Mouse (Mus musculus) kidney, adult 18-20 months (tissue): ENCODE measurements around the gene Kremen1.

Experiments
- DNase-seq: peaks from one replicate; pipeline ENCODE4 v3.0.0; 2021

The Kremen1 gene

DNA sequence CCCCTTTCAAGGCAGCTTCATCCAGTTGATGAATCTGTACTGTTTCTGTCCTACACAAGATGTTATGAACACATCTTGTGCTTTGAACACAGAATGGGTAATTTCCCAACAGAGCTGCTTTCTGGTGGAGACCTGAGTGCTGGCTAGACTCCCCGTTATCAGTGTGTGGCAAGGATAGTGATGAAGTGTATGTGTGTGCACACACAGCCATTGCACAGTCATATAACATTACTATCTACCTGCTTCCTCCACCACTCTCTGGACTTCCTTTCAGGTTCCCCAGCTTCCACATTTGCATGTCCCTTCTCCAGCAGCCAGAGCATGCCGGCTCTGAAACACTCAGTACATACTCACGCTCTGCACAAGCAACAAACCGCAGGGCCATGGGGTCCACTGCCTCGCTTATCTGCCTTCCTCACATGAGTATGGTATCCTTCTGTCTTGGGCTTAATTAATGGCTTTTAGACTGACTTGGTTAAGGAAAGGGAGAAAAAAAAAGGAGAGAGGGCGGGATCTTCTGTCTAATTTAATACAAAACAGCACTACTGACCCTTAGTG, 46.8 kb downstream of the Kremen1 start:
- no peak for DNase-seq

DNA sequence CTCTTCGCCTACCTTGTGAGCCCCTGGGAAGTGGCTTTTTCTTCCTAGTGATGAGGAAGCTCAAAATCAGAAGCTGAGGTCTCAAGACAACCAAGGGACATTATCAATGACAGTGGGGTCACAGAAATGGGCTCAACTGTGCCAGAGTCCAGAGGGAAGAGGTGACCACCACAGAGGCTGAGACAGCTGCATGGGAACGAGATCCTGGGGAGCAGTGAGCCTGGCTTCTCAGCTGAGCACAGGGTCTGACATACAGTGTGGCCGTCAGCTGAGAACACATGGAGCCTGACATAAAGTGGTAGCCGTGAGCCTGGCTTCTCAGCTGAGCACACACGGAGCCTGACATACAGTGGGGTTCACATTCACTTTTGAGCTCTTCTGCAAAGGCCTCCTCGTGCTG, 58.3 kb downstream of the Kremen1 start:
- no peak for DNase-seq

DNA sequence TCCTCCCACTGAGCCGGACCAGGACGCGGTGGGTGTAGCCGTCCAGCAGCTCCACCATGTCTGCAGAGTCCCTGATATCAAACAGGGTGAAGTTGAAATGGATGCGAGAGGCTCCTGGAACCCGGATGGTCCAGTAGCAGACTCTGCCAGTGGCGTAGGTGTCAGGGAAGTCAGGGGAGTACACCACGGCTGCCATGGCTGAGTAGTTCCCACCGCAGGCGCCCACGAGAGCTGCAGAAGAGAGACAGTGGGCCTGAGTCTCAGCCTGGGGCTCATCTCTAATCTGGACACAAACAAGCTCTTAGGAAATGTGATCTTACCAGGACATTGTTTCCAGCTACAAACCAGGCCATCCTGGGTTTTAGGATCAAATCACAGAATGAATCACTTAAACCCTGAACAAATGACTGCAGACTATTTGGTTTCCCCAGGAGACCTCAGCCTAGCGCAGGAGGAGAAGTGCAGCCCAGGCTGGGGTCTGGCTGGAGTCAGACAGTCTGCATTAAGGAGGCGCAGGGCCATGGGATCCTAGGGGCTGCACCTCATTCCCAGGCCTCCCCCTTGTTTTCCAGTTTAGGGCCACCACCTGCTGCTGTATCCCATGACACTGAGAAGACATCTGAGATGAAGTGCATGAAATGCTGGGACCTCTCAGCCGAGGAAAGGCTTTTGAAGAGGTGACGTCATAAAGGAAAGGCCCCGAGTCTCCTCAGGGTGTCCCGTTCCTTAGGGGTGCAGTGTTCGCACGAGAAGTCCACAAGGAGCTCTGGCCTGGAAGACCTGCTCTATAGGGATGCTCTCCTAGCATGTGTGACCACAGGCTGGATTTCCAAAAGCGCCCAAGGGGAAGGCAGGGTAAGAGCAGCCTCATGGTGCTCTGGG, 59.3 kb downstream of the Kremen1 start:
- no peak for DNase-seq

DNA sequence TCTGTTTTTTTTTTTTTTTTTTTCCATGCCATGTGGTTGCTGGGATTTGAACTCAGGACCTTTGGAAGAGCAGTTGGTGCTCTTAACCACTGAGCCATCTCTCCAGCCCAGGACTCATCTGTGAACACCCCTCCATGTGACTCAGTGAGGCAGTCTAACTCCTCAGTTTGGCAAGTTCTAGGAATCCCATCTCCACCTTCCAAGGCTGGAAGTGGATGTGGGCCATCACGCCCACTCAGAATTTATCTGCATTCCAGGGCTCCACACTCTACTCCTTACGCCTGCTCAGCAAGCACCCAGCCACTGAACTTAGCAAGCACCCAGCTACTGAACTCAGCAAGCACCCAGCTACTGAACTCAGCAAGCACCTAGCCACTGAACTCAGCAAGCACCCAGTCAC, 61.5 kb downstream of the Kremen1 start:
- no peak for DNase-seq

DNA sequence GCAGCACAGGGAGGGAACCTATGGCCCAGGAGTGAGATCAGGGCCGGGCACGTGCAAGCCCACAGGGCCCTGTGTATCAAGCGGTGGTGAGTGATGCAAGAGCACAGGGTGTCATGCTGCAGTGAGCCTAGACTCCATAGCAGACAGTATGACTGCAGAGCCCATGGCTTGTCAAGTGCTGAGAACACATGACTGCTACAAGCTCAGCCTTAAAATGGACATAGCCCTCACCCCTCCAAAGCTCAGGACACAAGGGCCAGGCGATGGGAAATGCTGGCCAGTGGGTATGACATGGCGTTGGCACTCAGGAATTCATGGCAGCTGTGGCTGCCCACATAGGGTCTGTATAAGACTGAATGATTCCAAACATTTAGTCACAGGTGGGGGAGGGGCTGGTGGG, 64.3 kb downstream of the Kremen1 start:
- no peak for DNase-seq

DNA sequence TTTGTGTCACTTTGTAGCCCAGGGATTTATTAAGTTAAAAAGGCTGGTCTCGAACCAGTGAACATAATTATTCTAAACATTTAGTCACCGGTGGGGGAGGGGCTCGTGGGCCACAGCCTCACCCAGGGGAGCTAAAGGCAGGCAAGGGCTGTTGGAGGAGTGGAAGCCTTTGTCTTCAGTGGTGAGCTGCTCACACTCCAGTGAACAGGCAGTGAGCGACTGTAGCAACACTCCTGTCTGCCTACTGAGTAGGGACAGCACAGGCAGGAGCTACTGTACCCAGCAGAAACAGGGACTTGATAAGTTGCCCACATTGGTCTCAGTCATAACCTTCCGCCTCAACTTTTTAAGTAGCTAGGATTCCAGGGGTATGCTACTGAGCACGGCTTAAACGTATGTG, 64.8 kb downstream of the Kremen1 start:
- no peak for DNase-seq

DNA sequence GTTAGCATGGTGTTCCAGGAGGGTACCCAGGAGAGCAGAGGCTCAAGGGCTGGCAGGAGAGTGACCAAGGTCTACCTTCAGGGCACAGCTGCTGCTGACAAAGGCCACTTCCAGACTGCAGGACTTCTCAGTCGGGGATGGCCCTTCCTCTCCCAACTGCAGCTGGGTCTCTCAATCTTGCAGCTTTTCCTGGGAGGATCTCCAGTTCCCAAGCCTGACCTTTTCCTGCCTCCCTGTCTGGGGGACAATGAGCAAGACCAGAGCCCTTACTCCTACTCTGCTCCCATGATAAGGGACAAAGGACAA, 67.8 kb downstream of the Kremen1 start:
- no peak for DNase-seq

DNA sequence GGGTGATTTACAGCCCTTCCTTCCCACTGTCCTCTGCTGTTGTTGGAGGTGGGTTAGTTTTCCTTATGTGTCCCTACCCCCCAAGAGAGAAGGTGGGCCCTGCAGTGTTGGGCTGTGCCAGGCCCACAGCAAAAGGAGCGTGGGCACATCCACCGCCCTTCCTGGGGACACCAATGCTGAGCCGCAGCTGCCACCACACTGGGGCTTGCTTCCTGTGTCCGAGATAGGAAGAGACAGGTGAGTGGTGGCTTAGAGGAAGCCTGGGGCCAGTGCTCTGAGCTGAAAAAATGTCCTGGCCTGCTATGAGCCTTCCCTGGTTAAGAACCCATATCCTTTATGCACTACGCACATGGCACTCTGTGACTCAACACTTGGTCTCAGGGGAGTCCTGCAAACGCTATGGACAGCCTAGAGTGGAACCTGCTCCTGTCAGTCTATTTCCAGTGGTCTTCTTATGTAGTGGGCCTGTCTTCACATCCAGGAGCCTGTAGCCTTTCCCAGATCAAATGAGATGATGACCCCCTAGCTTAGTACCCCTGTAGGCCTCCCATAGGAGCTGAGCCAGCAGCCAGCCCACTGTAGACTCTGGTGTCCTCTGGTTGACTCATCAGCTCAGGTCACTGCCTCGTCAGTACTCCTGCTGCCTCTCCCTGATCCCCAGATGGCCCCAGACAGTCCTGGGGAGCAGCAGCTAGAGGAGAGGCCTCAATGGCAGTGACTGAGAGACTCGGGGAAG, 68.3 kb downstream of the Kremen1 start:
- DNase-seq: no peak

DNA sequence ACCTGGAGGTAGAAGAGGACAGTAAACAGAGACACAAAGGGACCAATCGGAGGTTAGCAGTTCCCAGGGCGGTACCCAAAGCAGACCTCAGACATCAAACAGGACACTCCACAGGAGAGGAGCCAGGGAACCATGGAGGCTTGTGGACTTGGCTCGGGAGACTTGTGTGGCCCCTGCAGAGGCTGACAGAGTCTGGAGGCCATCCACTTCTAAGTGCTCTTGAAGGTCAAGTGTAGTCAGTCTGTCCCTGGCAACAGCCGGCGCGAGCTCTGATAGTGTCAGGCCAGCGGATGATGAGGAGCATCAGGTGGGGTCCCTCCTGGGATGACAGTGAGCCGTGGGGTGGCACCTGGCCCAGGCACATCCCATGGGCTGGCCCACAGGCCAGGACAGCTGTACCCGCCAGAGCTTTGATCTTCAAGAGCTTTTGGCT, 69.3 kb downstream of the Kremen1 start:
- no peak for DNase-seq

DNA sequence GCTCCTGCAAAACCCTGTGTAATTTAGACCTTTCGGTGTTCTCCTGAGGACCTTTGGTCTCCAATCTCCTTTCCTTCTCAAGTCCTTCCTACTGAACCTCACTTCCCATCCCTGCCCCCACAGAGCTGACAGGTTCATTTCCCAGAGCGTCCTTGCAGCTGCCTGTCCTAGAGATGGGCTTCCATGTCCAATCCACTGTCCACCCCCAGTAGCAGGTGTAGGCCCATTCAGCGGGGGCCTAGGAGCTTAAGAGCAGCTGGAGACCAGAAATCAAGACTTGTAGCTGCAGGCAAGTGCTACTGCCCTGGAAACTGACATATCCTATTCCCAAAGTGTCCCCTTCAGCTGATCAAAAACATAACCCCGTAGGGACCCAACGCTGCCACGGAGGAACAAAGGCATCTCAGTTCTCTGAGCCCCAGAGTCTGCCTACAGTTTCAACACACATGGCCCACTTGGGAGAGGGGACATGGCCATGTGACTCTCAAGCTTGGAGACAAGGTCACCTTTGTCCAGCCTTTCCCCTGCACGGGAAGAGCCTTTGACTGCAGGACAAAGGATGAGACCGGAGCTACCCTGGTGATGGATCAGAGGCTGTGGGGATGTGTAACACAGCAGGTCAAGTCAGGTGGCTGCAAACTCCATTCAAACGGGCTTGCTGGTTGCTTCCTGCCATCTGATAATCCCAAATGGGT, 72.0 kb downstream of the Kremen1 start:
- DNase-seq: no peak

DNA sequence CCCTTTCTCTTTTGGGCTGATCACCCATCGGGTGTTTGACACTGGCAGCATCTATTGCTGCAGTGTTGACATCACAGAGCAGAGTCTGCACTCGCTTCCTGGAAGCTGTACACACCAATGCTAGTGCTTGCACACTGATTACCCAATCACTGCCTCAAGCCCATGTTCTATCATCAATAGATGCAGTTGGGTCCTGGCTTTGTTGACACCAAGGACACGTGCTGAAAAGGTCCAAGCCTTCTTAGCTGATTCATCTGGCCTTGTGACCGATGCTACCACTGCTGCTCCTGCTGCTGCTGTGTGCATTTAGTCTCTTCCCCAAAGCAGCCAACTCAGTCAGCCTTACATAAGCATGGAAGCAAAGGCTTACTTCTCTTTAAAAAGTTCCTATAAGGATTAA, 73.2 kb downstream of the Kremen1 start:
- no peak for DNase-seq

DNA sequence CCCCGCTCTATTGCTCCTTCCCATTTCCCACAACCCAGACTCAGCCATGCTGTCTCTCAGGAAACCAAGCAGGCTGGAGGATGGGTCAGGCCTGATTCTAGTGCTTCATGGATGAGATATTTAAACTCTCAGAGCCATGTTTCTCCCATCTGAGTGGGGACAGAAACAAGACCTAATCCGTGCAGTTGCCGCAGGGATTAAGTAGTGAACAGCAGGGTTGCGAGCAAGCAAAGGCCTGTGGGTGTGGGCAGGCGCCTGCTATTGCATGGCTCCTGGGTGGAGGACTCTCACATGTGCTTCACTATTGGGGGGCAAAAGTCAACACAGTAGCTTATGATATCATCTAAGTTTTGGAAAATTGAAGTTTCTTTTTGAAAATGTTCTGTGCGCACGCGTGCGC, 76.5 kb downstream of the Kremen1 start:
- no peak for DNase-seq

DNA sequence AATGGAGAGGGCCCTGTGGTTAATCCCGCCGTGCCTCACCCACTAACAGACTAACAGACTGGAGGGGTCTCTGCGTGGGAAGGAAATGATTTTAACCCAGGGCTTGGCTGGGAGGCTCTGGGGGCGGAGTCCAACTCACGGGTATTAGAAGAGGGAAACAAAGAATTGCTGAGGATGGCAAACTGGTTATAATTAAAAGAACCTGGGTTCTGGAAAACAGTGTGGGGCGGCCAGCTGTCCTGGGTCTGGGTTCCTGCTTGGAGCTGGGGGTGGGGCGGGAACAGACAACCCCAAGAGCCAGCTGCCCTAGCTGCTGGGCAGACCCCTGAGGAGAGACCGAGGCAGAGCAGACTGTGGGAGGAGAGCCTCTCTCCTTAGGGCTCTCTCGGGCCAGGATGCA, 77.1 kb downstream of the Kremen1 start:
- DNase-seq: no peak

DNA sequence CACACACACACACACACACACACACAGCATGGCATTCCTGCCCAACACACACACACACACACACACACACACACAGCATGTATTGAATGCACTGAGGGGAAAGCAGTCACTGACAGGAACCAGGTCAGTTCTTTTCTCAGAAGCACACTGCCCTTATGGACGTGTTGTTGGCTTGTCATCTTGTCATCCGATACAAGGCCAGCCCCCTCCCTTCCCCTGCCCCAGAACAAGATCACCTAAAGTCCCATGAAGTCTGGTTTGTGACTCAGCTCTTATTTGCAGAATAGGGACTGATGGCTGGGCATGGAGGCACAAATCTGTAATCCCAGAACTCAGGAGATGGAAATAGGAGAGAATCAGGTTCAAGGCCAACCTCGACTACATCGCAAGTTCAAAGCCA, 78.5 kb downstream of the Kremen1 start:
- DNase-seq: no peak

DNA sequence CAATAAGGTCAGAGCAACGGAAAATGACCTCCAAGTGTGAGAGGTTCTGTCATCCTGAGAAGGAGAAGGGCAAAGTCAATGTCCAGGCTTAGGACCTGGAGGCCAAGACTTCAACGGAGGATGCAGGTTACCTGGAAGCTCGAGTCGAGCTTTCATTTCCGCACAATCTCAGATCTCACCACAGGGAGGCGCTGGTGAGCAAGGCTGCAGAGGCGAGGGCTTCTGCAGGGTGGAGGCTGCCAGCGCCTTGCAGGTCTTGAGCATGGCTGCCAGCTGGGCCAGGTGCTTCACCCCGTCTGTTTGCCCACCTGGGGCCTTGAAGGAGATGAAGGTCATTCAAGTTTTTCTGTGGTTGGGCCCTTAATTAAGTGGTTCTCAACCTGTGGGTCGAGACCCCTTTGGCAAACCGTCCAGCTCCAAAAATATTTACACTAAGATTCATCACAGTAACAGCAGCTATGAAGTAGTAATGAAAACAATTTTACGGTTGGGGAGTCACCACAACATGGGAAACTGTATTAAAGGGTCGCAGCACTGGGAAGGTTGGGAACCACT, 79.4 kb downstream of the Kremen1 start:
- peak; percentile 88 for DNase-seq

DNA sequence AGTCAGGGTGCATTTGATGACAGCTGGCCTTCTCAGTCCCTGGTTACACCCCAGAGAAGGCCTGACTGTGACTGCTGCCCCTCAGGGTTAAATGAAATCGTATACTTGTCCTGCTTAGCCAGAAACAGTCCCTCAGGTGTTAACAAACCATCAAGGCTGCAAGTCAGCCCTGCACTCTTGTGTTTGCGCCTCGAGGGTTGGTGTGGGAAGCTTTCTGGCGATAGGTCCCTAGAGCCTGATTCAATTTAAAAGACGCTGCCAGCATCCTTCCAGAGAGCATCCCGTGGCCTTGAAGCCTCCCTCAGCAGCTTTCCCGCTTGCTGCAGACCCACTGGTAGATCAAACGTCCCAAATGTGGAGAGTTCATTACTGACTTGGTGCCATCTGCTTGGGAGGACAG, 82.0 kb downstream of the Kremen1 start:
- no peak for DNase-seq

DNA sequence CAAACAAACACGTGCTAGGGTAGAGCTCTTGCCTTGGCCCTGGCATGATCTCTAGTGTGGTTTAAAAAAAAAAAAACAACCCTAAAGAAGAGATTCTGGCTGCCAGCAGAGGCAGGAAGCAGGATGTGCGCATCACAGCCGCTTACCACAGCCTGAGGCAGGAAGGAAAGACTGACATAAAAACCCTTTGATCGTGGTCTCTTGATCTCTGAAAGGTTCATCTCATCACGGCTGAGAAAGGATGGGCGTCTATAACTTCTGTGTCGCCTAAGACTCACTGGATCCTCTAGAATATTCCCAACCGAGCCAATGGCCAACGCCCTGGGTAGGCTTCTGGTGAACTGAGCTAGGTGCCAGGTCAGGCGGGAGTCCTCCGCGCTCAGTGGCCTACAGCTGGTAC, 84.2 kb downstream of the Kremen1 start:
- DNase-seq: peak; percentile 16

DNA sequence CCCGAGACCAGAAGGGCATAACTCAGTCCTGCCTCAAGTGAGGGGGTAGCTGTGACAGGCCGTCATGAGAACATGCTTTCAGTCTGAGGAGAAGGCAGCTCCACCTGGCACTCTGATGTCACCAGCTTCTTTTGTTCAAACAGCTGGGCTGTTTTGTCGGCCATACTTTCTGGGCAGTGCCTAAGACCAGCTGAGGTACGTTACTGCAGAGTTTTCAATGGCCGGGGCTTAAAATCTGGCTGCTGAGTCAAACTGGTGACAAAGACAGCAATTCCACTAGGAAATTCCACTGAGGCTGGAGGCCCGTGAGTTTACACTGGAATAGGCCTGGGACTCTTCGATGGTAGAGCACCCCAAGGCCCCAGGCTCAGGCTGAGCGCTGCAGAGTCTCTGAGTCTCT, 84.7 kb downstream of the Kremen1 start:
- DNase-seq: no peak

DNA sequence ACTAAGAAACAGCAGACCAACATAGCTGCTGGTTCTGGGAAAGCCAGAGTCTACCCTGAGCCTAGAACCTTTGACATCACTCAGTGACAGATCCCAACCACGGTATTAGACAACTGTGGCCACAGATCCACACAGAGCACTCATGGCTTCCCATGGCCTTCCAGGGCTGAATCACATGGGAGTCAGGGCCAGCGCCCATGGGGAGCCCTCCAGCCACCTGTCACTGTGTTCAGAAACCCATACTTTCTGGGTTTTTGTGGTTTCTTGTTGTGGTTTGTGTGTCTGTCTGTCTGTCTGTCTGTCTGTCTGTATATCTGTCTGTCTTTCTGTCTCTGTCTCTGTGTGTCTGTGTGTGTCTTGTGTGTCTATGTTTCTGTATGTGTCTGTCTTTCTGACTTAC, 85.5 kb downstream of the Kremen1 start:
- no peak for DNase-seq

DNA sequence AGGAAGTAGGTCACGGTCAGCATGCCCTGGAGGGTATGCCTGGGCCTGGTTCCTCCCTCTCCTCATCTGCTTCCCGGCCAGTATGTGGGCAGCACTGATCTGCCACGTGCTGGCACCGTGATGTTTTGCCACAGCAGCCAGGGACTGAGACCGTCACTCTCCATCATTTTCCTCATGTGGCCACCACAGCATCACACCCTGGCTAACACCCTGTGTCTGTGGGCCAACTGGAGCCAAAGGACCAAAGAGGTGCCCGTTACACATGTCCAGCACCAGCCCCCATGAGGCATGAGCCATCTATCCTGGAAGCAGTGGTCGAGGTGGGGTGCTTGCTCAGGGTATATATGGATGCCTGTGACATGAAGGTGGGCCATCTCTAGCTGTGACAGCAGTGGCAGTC, 86.2 kb downstream of the Kremen1 start:
- no peak for DNase-seq

DNA sequence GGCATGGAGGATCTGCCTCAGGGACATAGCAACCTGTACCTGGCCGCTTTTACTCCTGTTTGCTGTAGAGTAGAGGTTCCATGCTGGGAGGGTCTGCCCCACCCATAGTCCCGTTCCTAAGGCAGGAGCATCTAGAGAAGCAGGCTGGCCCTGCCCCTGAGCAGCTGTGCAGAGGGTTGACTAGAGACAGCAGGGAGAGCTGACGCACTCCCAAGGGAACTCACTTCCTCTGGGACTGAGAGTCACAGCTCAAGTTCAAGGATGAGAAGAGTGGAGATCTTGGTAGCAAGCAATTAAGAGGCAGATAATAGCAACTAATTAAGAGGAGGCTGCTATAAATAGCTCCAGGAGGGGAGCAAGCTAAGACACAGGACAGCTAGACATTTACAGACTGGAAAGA, 88.5 kb downstream of the Kremen1 start:
- no peak for DNase-seq

DNA sequence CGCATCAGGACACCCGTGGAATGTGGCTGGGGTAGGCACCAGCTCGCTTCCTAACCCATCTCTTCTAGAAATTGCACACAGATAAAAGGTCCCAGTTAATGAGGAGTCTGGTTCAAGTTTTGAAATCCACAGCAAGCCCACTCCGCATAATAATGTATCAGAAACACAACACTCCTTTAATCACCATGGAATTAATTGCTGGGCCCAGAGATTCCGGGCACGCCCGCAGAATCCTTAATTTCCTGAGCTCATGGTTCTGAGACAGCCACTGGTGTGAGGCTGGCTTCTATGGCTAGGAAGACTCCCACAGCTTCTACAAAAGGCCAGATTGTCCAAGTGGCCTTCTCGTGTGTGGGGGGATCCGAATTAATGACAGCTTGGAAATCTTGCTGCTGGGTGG, 94.0 kb downstream of the Kremen1 start:
- no peak for DNase-seq

DNA sequence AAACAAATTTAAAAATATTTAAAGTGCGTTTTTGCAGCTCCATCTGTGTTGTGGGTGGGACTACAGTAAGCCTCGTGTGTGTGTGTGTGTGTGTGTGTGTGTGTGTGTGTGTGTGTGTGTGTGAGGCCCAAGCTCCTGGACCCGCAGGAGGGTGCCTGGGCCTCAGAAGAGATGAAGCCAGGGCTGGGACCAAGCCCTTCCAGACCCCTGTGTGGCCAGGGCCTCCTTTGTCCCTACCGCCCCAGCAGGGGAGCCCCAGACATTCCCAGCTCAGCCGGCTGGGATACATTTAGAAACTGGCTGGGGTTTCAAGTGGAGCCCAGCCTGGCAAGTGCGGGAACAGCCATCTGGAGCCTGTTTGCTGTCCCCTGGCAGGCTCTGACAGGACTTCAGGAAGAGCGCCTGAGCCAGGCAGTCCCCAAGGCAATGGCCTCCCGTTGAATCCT, 95.9 kb downstream of the Kremen1 start:
- DNase-seq: no peak
